Mouse (Mus musculus) liver, adult 10 weeks (tissue): Measurements from ENCODE around the gene Cyp1a2. TPM values are rescaled to one million over a fixed set of nuclear protein-coding genes. Genes with fewer than 3 reads are reported as not detected.

Experiments
- polyA plus RNA-seq: library from polyadenylated mRNA; stranded (reverse); fragments of 350-450 nt; fragmentation: Illumina TruSeq; extraction: RNeasy Lipid Tissue Mini Kit (QIAGEN cat#74804); gene quantifications from one replicate; pipeline ENCODE4 v1.2.3, GENCODE M21; 2014; ENCODE audit warnings: low read depth, low replicate concordance

Cyp1a2 gene
- 231 TPM for polyA plus RNA-seq

DNA sequence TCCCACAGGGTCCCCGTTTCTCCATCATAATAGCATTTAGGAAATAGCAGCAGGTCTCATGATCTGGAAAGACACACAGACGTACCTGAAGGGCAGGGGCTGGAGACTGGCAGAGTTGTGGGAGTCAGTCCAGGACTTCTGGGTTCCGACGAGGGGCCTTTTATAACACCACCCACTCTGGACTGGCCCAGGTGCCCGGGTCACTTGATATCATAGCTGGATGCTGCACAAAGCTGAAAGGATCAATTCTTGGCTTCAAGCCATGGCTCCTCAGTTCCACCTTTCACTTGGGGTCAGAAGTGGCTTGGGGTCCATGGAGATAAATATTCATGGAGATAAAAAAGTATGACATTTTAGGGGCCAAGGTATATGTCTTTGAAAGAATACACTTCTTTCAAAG, at the start of gene Cyp1a2:
Cyp1a2 (minus strand) TSS at position 184 of the 400 bp plus-strand sequence.

DNA sequence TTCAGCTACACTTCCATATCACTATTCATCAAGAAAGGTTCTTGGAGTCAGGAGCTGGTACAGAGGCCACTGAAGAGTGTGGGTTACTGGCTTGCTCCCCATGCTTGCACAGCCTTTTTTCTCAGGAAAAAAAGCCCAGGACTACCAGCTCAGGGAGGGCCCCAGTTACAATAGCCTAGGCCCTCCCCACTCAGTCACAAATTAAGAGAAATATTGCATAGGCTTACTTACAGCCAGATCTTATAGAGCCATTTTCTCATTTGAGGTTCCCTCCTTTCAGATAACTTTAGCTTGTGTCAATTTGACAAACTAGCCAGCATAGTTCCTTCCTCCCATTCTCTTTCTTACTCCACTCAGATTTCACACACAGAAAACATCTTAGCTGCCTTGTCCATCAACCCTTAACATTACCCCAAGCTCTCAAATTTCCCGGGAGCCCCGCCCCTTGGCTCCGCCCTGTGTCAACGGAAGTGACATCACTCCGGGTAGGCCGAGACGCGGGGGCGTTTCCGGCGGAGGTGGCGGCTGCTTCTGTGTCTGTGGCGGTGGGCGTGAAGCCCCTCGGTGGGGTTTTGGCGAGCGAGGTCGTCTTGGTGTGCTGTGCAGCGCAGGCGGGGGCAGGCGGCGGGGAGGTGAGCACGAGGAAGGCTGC, 24.7 kb upstream of the Cyp1a2 start, which contains the start of gene Edc3:
Edc3 (plus strand) TSS at position 473 of the 652 bp plus-strand sequence.

GRCm38 (mm10) chr9:57687751-57688150, 4.2 kb upstream of the Cyp1a2 start, which contains the start of gene Cyp1a1:
Cyp1a1 (plus strand) TSS chr9:57687928.

GRCm38 (mm10) chr9:57653283-57653682, 30.2 kb downstream of the Cyp1a2 start, which contains the start of gene Csk:
Csk (minus strand) TSS chr9:57653631.

Other genes with a start within 250 kb of the Cyp1a2 start
- gene Ppcdc, start 243.6 kb downstream of the Cyp1a2 start, polyA plus RNA-seq = 10.6 TPM
- 3.3 TPM for gene Scamp5, start 215.6 kb downstream of the Cyp1a2 start, polyA plus RNA-seq
- gene Rpp25, start 179.7 kb downstream of the Cyp1a2 start, polyA plus RNA-seq = not detected
- 732 TPM for gene Cox5a, start 162.4 kb downstream of the Cyp1a2 start, polyA plus RNA-seq
- 2.8 TPM for gene Fam219b, start 146.2 kb downstream of the Cyp1a2 start, polyA plus RNA-seq
- 4.0 TPM for gene Mpi, start 130.9 kb downstream of the Cyp1a2 start, polyA plus RNA-seq
- gene Scamp2, start 122.8 kb downstream of the Cyp1a2 start, polyA plus RNA-seq = 4.7 TPM
- 2.8 TPM for gene Ulk3, start 94.3 kb downstream of the Cyp1a2 start, polyA plus RNA-seq
- gene Cplx3, start 77.4 kb downstream of the Cyp1a2 start, polyA plus RNA-seq = not detected
- not detected for gene Lman1l, start 62.9 kb downstream of the Cyp1a2 start, polyA plus RNA-seq
- gene Csk, start 30.1 kb downstream of the Cyp1a2 start, polyA plus RNA-seq = 4.0 TPM
- gene Cyp1a1, start 4.2 kb upstream of the Cyp1a2 start, polyA plus RNA-seq = 0.74 TPM
- gene Edc3, start 24.8 kb upstream of the Cyp1a2 start, polyA plus RNA-seq = 2.6 TPM
- gene Clk3, start 82.2 kb upstream of the Cyp1a2 start, polyA plus RNA-seq = 24.1 TPM
- 0.50 TPM for gene Arid3b, start 153.1 kb upstream of the Cyp1a2 start, polyA plus RNA-seq
- 41.6 TPM for gene Ubl7, start 227.3 kb upstream of the Cyp1a2 start, polyA plus RNA-seq